Mouse (Mus musculus) heart, postnatal 4 days (tissue): ENCODE measurements at regions not wholly inside any gene's neighbourhood (a gene's known extent, or its start where the extent isn't known, plus 50 kb on each side); places are given as distances from the start of the nearest gene placed in this dataset.

ENCODE experiments used
- DNase-seq: peaks from one replicate; pipeline ENCODE4 v3.0.0; 2021

DNA sequence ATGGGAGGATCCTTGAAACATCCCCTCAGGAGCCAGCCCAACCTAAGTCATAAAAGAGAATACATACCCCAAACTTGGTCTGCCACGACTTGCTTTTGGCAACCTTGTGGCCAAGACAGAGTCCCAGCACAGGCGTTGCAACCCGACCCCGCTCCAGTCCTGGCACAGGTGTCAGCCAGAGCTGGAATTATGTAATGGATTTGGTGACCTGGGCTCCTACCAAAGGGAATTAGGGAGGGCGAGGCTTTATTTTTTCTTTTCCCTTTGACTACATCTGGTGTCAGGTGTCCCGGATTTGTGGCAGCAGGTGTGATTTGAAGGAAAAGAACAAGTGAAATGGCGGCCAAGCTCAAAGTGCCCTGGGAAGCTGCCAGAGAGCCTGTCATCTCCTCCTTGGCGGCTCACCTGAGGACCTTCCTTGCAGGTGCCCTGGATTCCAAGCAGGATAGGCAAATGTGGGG, 212.9 kb downstream of the Mef2c start:
- DNase-seq = no peak

DNA sequence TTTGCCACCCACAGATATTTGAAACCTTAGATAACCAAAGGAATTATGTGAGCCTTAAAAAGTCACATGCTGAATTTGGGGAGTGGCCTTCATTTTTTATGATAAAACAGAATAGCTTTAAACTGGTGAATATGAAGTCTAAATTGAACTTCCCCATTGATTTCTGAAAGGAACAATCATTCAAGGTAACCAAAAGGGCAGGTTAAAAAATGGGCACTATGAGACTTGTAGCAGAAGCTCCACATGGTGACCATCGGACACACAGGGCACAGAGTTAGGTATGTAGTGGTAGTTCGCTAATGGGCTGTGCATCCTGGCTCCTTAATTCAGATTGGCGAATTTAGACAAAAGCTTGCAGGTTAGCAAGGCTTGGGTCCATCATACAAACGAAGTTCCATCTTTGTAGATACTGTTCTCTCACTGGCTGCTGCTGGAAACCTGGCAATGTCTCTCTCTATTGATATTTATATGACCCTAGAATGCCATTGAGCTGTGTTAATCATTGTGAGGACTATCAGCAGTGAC, 213.9 kb downstream of the Mef2c start:
- no peak for DNase-seq

DNA sequence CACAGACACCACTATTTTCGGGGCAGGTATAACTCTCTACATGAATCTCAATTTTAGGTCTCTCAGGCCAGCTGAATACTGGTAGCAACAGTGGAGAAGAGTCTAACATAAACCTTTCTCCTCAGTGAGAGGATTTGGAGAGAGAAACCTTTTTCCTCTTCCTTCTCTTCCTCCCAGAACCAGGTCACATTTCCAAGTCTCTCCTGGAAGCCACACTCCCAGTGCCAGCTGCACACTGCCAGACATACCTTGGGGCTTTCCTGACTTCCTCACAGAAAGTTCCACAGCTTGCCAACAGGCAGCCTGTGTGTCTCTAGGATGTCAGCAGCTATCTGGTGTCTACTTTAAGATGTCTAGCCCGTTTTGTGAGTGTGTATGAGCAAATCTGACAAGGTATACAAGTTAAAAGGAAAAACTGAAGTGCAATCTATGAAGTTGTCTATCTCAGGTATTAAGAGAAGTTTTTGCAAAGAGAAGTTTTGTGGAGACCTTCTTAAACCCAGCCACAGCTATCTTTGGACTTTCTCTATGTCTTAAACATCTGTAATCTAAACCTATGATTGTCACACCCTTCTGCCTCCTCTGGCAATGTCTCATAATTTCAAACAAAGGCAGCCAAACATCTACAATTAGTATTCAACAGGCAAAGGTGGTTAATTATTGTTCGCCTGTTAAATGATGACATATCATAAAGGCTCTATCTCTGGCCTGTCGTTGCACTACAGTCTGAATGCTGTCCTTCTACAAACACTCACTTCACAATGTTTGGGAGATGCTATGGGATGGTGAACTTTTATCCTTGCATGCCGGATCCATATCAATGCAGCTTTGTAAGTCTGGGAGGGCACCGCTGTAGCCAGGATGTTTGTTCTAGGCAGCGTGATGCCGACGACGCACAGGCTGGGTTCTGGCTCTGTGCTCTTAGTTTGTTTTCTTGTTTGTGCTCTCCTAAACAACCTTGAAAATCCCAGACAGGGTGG, 214.9 kb downstream of the Mef2c start:
- DNase-seq = no peak

DNA sequence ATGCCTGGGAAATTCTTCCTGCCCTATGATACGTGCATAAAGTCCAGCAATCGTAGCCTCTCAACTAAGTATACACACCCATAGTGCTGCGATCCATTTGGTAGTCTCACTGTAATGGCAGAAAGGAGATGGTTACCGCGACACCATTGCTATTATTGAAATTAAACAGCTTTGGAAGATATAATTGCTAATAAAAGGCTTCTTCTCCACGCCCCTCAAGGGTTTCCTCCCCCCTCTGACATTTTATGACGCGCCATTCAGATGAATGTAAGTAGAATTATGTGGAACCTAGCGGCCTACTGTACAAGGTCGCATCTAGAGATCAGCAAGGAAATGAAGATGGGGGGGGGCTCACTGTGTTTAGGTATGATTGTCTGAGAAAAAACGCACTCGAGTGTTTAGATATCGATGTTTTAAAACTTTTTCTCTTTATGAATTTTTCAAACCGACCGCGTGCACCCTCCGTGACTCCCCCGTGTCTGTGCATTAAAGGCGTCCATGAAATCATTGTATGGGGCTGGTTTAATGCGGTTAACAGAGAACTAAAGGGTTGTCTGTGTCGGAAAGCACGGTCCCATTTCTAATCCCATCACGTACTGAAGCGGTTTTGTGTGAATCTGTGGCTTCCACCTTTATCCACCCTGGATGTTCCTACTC, 215.9 kb downstream of the Mef2c start:
- no peak for DNase-seq

DNA sequence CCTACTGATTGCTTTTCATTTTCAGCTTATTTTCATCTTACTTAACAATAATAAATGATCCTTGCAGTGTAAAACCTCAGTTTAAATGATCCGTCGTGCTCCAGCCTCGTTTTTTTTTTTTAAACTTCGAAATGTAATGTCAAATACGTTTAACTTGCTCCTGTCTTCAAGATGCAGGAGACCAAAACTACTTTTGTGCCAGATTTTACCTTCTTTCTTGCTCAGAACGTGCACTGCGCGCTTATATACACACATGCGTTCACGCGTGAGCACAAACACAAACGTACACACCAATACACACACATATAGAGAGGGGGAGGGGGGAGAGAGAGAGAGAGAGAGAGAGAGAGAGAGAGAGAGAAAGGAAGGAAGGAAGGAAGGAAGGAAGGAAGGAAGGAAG, 216.5 kb downstream of the Mef2c start:
- DNase-seq = no peak

DNA sequence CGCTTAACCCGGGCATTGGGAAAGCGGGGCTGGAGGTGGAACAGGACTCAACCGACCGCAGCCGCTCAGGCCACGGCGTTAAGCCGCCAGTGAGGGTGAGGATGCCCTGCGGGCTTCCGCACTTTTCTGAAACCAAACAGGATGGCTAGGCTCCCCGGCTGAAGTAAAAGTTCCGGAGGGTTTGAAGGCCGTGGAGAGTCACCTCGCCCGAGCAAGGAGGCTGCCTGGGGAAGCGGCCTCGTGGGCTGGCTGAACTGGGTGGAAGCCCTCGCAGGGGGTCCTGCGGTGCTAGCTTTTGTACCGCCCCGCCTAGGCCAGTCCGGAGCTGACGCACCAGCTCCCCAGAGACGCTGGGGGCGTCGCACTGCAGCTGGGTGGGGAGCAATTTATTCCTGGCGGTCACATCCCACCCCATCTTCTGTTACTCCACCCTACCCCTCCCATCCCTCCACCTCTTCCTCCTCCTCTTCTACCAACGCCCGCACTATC, 217.1 kb downstream of the Mef2c start:
- DNase-seq = no peak

DNA sequence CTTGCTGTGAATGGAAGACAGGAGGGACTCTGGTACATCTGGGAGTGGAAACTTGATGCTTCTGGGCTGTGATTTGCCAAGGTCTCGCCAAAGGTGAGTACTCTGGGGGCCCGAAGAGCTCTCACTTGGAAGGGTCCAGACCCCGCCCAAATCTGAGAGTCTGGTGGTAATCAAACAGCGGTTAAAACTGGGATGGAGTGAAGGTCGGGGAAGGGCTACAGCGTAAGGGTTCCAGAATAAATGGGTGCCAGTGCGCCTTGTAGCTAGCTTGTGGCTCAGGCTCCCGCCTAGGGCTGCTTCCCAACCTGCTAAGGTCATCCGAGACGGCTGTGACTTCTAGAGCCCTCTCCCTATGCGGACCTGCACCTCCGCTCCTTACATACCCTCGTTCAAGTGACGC, 217.7 kb downstream of the Mef2c start:
- no peak for DNase-seq

DNA sequence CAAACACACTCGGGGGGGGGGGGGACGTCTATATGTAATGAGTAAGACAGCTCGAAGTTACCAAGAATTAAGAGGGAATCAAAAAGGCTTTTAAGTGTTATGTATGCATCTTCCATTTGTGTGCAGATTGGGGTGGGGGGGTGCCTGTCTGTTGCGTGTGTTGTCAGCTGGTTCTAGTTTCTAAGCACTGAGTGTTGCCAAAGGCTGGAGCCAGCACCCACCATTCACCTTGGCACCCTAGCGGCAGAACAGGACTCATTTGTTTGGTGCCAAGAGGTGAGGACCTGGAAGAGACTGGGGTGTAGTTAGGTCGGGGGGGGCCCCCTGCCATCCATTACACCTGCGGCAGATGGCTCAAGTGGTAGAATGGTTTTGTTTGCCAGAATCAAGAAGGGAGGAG, 218.4 kb downstream of the Mef2c start:
- no peak for DNase-seq

DNA sequence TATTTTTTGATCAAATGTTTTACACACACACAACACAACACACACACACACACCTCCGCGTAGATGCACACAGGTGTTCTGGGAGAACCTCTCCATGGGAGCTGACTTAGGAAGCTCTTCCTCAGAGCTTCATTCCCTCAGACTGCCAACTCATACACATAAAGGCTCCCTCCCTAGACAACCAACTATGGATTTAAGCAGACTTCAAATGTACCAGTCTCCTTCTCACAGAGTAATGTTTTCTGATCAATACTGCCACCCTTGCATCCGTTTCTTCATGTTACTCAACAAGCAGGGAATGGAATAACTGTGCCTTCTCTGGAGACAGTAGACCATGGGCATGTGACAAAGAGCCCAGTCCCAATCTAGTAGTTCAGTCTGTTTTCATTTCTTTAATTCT, 219.0 kb downstream of the Mef2c start:
- no peak for DNase-seq

DNA sequence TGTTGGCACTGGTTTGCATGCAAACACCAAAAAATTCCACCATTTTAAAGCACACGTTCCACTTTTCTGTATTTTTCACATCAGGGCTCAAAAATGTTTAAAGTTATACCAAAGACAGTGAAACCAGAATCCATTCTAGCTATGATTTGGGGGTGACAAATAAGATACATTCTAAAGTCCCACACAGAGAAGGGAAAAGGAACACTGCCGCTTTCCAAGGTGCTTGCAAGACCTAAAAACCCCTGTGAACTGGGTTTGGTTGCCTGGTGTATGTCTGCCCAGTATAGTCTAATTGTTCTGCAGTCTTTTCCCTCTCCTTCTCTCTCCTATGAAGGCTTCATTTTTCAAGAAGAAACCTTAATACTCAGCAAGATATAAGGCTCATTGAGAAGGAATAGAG, 219.6 kb downstream of the Mef2c start:
- DNase-seq = no peak

DNA sequence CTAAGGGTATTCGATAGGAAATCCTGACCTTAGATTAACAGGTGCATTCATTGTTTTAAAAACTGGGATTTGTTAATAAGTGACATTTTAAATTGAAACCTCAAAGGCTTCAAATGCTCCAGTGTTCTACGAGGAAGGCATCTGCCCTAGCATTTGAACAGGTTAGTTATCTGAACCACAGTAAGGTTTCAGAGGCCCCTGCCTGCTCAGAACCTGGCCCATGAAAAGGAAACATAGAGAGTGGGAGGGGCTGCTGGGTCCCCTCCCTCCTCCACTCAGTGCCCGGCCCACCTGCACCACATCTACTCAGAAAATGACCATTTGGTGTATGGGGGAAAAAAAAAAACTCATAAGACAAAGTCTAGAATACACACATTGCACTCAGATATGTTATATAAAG, 220.4 kb downstream of the Mef2c start:
- no peak for DNase-seq

DNA sequence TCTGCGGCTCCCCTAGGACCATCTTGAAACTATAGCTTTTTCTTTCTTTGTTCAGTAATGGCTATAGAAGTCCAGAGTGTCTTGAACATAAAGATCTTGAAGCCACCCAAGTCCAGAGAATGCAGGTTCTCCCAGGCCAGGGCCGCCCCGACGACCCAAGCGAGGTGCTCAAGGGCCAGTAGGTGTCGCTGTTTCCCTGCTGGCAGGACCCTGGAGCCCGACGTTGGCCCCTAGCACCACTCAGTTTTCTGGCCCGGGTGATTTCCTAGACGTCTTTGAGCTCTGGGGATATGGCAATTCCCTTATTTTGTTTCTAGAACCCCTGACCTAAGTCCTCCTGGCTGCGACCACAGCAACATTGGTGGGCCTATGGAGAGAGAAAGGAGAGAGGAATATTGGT, 221.2 kb downstream of the Mef2c start:
- DNase-seq = peak; percentile 64

DNA sequence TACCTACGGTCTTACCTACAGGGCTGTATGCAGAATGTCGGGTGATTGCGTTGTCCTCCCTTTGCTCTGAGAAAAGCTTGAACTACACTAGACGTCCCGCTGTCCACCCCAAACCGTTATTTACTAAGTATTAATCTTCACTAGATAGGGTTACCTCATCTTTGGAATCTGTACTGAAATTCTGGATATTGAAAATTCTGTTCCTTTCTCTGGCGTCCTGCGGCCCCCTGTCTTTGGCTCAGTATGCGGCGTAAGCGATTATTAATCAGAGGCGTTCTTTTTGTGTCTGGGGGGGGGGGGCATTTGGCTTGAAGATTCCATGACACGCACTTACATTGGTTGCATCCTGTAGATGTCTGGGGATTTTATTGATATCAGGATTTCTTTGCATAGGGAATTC, 222.0 kb downstream of the Mef2c start:
- DNase-seq = no peak

DNA sequence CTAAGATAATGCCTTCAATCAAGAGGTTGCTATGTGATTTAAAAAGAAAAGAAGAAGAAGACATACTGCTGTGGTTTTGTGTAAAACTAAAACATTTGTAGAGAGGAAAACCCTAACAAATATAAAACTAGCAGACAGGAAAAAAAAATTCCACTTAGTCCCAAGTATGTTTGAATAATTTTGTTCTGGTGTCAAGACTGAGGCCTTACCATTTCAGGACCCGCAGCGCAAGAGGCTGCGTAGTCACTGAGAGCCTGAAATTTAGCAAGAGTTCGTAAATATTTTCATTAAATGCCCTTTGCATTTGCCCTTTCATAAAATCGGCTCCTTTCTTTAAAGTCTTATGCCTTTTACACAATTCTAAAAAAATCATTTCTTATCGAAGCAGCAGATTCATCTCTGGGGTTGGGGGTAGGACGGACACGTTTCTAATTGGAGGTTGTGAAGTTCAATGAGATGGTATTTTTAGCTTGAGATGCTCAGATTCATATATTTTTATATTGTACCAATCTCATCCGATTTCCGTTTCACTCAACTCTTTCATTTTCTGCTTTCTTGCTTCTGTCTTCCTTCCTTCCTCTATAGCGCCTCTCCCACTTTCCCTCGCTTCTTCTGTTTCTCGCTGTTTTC, 222.6 kb downstream of the Mef2c start:
- DNase-seq = no peak

DNA sequence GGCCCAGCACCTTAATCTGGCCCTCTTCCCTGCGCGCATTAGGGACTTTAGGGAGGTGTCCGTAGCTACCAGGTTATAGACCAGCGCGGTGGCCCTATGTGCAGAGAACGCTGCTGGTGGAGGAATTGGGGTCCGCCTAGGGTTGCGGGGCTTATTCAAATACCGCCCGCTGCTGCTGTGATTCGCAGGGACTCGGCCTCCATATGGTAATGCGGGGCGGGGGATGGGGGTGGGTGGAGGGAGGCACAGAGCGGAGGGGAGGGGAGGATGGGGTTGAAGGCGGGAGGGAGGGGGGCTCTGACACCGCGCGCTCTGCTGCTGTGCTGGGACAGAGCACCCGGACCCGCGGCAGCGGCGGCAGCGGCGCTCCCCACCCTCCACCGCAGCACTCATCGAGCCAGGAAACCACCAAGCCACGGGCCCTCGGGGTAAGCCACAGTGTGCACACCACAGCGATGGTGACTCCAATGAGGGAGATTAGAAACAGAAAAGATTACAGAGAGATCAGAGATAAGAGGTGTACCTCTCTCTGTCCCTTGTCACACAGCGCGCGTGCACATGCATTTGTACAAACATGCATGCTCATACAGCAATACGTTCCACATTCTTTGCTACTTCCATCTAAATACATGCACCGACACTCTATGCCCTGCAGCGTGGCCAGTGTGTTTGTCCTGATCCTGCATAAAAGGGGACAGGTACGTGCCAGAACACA, 223.4 kb downstream of the Mef2c start:
- no peak for DNase-seq

DNA sequence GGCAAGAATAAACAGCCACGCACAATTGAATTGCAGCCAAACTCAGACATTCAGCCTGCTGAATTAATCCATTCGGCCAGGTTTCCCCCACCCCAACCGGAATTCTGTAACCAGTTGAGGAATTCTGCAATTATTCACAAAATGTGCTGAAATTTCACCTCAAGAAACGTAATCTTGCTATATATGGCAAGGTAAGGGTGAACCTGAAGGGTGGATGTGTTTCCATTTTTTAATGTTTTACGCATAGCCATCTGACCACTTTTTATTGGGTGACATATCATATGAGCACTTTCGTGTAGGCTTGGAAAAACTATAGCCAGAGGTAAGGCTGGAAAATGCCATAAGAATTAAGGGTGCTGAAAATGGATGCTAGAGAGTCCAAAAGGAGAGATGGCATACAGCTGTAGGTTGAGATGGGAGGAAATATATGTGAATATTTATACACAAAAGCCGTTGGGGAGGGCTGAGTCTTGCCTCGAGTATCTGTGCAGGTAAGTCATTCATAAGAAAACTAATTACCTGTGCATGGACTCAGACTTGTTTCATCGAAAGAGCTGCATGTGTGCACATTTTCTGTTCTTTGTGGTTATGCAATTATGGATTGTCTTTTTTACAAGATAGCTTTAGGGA, 224.0 kb downstream of the Mef2c start:
- DNase-seq = no peak

DNA sequence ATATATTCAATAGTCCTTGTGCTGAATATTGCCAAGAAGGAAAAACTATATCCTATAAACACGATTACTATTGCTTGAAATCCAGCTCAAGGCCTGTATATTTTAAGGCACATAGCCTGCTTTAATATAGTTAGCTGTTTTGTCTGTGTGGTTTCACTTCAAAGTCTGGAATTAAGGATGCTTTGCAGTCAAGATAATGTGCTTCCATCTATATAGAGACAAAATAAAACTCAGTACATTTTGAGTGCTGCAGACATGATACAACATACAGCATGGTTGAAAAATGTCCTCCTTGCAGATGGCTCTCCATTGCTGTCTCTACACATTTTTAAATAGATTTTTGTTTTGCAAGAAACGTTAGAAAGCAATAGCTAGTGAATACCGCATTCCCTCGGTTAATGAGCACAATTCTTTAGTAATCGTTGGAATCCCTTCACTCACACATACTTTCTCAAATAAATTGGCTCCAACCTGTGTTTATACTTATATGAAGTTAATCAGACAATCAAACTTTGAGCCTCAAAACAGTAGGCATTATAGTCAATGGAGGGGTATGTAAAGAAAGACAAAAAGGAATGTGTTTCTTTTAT, 224.7 kb downstream of the Mef2c start:
- DNase-seq = no peak

DNA sequence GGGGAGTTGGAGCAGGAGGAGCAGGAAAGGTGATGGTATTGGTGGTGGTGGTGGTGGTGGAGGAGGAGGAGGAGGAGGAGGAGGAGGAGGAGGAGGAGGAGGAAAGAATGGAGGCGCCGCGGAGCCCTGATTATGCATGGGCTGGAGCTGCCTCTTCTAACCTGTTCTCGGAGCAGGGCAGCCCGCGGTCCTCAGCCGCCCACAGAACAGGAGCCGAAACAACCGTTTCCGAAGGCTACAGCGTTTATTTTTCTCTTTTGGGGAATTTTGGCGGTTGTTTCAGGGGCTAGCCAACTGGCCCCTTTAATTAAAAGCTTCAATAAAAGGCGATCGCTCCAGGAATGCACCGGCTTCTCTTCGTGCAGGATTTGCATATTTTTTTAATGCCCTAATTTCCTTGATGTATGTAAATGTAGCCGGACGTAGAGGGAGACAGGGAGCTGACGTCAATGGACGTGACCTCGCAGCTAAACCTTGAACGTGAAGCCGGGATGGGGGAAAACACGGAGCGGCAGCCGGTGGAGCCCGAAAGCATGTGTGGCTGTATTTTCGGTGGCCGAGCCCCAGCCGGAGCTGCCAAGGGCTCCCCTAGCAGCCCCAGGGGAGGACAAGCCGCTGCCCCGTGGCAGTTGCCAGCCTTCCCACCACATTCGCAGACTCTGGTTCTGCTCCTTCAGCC, 225.6 kb downstream of the Mef2c start:
- DNase-seq = no peak

DNA sequence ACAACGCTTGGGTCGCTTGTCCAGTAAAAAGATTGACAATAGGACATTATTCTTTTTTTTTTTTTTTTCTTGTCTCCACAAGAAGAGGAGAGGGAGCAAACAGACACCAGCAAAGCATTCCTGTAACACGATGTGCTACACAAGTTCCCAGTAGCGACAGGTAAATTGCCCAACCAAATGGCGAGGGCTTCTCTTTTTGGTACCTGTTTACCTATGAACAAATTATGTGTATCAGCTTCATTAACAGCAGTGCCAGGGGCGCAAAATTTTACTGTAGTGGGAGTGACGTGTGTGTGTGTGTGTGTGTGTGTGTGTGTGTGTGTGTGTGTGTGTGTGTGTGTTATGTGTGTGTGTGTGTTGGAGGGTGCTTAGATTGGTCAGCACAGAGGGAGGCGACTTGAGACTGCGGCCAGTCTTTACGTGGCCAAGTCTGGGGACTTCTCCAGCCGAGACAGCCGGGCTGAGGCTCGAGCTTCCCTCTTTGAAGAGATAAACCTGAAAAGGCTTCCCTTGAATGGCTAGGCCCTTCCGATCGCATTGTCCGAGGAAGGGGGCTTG, 226.4 kb downstream of the Mef2c start:
- no peak for DNase-seq

DNA sequence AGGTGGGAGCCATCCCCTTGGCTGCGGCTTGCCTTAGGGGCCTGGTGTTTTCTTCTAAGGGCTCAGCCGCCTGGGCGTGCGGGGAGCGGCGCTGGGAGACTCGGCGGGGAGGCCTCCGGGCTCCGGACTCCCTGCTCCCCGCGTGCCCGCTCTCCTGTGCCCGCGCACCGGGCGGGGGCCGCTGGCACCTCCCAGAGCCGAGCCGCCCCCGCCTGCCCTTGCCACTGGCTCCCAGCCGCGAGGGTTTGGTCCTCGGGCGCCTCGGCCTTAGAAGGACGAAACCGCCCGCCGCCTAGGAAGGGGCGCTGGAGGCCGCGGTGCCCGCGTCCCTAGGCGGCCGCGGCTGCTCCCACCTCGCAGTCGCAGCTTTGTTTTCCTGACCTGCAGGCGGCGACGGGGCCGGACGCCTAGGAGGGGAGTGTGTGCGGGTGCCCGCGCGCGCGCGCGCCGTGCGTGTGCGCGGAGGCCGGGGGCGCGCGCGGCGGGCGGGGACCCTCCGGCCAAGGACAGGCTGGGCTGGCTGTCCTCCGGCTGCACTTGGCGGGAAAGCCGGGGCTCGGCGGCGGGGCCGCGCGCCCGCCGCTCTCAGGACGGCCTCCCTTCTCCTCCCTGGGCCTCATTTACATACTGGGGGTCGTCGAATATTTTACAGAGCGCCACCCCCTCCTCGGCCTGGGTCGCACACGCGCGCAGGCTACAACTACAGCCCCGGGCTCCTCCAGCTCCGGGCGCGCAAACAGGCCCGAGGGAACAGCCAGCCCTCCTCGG, 227.1 kb downstream of the Mef2c start:
- peak; percentile 66 for DNase-seq
